Mouse (Mus musculus): Measurements from ENCODE around the gene Engase.

Gene Engase

GRCm38 (mm10) chr11:118476396-118477373 is at the start of gene Engase:
Gene Engase (plus strand): TSS chr11:118476829.
- in situ Hi-C loops (cut with MboI, MseI): loop anchor here (5.0 kb wide), 1 partner anchor 54 kb away; no protein-coding TSS in a partner anchor

- in situ Hi-C loops (cut with MboI, MseI): no loop called here
Observed at GRCm38 (mm10) chr11:118427266-118427779, 49.3 kb upstream of the Engase start.

GRCm38 (mm10) chr11:118427986-118428385 is 48.6 kb upstream of the Engase start, which contains the start of gene C1qtnf1:
Gene C1qtnf1 (plus strand): TSS chr11:118428203.
- in situ Hi-C loops (cut with MboI, MseI): no loop called here

- in situ Hi-C loops (cut with MboI, MseI): no loop called here
Observed at GRCm38 (mm10) chr11:118428460-118428868, 48.2 kb upstream of the Engase start.

GRCm38 (mm10) chr11:118428944-118429709 is 47.5 kb upstream of the Engase start:
- in situ Hi-C loops (cut with MboI, MseI): no loop called here

GRCm38 (mm10) chr11:118430291-118430885 is 46.2 kb upstream of the Engase start:
- in situ Hi-C loops (cut with MboI, MseI): no loop called here

GRCm38 (mm10) chr11:118431100-118431948 is 45.3 kb upstream of the Engase start:
- in situ Hi-C loops (cut with MboI, MseI): no loop called here

- in situ Hi-C loops (cut with MboI, MseI): no loop called here
Observed at GRCm38 (mm10) chr11:118433398-118433868, 43.2 kb upstream of the Engase start.

- in situ Hi-C loops (cut with MboI, MseI): no loop called here
Observed at GRCm38 (mm10) chr11:118434093-118434492, 42.5 kb upstream of the Engase start.

- in situ Hi-C loops (cut with MboI, MseI): no loop called here
Observed at GRCm38 (mm10) chr11:118436471-118436935, 40.1 kb upstream of the Engase start.

GRCm38 (mm10) chr11:118438665-118439414 is 37.8 kb upstream of the Engase start:
- in situ Hi-C loops (cut with MboI, MseI): no loop called here

GRCm38 (mm10) chr11:118442691-118443090 is 33.9 kb upstream of the Engase start:
- in situ Hi-C loops (cut with MboI, MseI): no loop called here

- in situ Hi-C loops (cut with MboI, MseI): no loop called here
Observed at GRCm38 (mm10) chr11:118443201-118443970, 33.2 kb upstream of the Engase start.

- in situ Hi-C loops (cut with MboI, MseI): loop anchor here (5.0 kb wide), 1 partner anchor 41 kb away; no protein-coding TSS in a partner anchor
Observed at GRCm38 (mm10) chr11:118445843-118446242, 30.8 kb upstream of the Engase start.

- in situ Hi-C loops (cut with MboI, MseI): loop anchor here (5.0 kb wide), 1 partner anchor 40 kb away; no protein-coding TSS in a partner anchor
Observed at GRCm38 (mm10) chr11:118447346-118447745, 29.3 kb upstream of the Engase start.

- in situ Hi-C loops (cut with MboI, MseI): loop anchor here (5.0 kb wide), 1 partner anchor 39 kb away; no protein-coding TSS in a partner anchor
Observed at GRCm38 (mm10) chr11:118448385-118448784, 28.2 kb upstream of the Engase start.

GRCm38 (mm10) chr11:118451211-118451610 is 25.4 kb upstream of the Engase start:
- in situ Hi-C loops (cut with MboI, MseI): no loop called here

GRCm38 (mm10) chr11:118452955-118453354 is 23.7 kb upstream of the Engase start:
- in situ Hi-C loops (cut with MboI, MseI): no loop called here

Data from T-helper 2 cell (primary cell).